Mouse (Mus musculus) frontal cortex, adult 2 months (tissue): Measurements from ENCODE around the gene Slc11a1. TPM values are rescaled to one million over a fixed set of nuclear protein-coding genes. Genes with fewer than 3 reads are reported as not detected.
"Not testable (repeated sequence)": the region's sequence is repeated elsewhere in the genome, so short reads cannot be mapped to it uniquely, and the experiment has no call there.

ENCODE experiments used
- DNase-seq, 2 experiments: peaks; one replicate each; pipeline ENCODE4 v3.0.0; 2022; ENCODE audit warnings: low spot score in 1 of 2; ENCODE audit errors: extremely low spot score in 1 of 2
- polyA plus RNA-seq: library from polyadenylated mRNA; depleted of rRNA; stranded (reverse); fragments of >200 nt; gene quantifications from 2 replicates; pipeline ENCODE4 v1.2.3, GENCODE M21; 2012

The Slc11a1 gene
- polyA plus RNA-seq, 1 experiment: 9.1 TPM

DNA sequence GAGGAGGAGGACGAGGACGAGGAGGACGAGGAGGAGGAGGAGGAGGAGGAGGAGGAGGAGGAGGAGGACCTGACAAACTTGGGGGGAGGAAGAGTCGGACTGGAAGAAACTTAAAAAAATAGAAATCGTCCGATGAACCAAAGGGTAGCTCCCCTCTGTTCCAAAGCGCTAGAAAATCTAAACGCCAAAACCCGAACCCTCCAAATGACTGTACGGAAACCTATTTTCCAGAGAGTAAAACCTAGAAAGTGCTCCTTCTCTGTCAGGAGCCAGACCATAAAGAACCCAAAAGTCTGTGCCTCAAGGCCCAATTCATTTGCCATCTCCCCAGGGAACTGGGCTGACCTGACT, 11.3 kb downstream of the Slc11a1 start:
- DNase-seq: no peak

- DNase-seq: peak; percentile 86 to 94
Observed at GRCm38 (mm10) chr1:74386714-74387385, 11.9 kb downstream of the Slc11a1 start.

- no peak for DNase-seq
Observed at GRCm38 (mm10) chr1:74387386-74387988, 12.5 kb downstream of the Slc11a1 start.

GRCm38 (mm10) chr1:74388398-74388920, 13.5 kb downstream of the Slc11a1 start:
- DNase-seq: no peak

DNA sequence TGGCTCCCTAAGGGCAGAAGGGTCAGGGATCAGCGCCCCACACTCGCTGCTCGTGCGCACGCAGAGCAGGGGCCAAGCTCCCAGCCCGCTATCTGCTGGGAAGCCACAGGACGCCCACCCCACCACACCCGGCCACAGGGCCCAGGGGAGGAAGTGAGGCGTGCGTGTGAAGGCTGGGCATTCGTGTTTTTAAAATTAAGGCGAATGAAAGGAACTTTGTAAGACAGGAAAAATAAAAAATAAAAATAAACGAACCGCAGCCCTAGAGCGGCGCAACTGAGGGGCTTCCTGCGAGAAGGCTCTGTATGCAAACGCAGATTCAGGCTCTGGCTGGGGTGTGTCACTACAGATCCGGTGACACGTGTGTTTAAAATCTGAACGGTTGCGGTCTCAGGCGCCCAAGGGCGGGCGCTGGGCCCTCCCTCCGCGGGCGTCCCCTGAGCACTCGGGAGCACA, 14.9 kb downstream of the Slc11a1 start:
- DNase-seq: no peak

- peak in 1 of 2 experiments; percentile 44 for DNase-seq
Observed at GRCm38 (mm10) chr1:74390287-74390906, 15.4 kb downstream of the Slc11a1 start.

GRCm38 (mm10) chr1:74390924-74391748, 16.1 kb downstream of the Slc11a1 start, which contains the start of gene Ctdsp1:
Gene Ctdsp1 (plus strand): TSS chr1:74391509.
- peak; percentile 89 to 97 for DNase-seq

DNA sequence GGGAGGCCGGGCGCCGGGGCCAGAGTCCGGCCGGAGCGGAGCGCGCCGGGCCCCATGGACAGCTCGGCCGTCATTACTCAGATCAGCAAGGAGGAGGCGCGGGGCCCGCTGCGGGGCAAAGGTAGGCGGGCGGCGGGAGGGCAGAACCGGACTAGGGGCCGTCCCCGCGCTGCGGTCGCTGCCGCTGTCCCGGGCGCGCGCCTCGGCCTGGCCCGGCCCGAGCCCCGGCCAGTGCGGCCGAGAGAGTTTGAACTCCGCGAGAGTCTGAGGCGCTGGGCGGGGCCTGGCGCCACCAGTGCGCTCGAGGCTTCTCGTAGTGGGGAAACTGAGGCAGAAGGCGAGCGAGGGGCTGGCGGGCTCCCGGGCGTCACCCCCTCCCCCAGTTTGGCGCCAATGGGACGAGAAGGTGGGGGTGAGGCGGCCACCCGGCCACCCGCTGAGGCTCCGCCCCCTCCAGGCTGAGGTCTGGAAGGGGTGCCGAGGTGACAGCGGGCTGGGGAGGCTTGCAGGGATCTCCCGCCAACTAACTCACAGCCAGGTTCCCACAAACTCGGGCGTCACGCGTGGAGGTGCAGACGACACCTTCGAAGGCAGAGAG, 16.9 kb downstream of the Slc11a1 start:
- DNase-seq: peak in 1 of 2 experiments; percentile 36

DNA sequence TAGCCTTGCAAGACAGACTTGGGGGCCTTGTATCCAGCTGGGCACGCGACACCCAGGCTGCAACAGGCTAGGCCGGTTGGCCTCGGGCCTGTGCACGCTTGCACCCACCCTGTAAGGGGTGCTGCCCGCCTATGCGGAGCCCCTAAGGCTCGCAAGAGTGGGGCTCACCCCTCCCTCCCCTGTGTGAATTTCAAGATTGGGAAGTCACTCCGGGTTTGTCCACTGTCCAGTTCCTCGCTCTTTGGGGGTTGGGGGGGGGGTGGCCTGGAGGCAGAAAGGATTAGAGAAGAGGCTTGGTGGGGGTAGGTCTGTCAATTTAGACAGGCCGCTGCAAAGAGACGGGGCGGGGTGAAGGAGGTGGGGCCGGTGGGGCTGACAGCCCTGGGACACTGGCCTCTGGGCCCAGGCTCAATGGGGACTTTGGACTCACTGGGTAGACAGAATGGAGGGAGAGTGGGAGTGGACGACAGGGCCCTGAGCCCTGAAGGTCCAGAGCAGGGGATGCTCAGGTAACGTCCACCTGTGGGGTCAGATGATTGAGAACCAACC, 17.5 kb downstream of the Slc11a1 start:
- no peak for DNase-seq

DNA sequence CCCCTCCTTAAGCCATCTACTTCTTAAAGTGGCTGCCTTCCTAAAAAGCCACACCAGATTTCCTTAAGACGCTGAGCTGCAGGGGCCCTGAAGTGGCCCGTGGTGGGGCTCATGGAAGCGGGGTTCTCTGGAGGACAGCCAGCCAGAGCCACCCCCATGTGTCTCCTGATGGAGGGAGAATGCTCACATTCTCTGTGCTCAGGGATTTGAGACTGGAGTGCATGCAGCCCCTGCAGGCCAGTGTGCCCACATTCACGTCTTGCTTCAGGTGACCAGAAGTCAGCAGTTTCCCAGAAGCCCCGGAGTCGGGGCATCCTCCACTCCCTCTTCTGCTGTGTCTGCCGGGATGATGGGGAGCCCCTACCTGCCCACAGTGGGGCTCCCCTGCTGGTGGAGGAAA, 18.0 kb downstream of the Slc11a1 start:
- DNase-seq: no peak

GRCm38 (mm10) chr1:74393697-74394096, 18.7 kb downstream of the Slc11a1 start:
- no peak for DNase-seq

DNA sequence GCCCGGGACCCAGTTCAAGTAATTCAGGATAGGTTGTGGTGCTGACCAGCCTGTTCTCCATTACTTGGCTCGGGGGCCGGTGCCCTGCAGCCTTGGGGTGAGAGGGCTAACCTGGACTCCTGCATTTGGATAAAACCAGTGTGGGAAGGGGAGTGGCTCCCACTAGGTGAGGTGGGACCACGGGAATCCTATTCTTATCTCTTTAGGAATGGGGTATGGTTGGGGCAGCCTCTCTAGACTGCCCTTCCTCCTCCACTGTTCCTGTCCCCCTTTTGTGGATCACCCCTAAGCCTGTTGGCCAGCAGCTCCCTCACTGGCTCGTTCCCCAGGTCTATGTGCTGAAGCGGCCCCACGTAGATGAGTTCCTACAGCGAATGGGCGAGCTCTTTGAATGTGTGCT, 19.3 kb downstream of the Slc11a1 start:
- DNase-seq: no peak

DNA sequence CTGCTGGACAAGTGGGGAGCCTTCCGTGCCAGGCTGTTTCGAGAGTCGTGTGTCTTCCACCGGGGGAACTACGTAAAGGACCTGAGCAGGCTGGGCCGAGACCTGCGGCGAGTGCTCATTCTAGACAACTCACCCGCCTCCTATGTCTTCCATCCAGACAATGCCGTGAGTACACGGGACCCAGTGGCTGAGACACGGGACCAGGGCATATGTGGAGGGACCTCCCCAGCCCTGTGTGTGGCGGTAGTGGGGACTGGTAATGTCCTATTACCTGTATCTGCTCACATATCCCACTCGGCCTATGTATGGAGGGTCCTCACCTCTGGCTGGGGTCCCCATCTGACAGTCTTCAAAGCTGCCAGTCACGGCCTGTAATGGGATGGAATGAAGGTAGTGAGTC, 19.9 kb downstream of the Slc11a1 start:
- no peak for DNase-seq

- DNase-seq: no peak
Observed at GRCm38 (mm10) chr1:74395290-74395689, 20.3 kb downstream of the Slc11a1 start.

DNA sequence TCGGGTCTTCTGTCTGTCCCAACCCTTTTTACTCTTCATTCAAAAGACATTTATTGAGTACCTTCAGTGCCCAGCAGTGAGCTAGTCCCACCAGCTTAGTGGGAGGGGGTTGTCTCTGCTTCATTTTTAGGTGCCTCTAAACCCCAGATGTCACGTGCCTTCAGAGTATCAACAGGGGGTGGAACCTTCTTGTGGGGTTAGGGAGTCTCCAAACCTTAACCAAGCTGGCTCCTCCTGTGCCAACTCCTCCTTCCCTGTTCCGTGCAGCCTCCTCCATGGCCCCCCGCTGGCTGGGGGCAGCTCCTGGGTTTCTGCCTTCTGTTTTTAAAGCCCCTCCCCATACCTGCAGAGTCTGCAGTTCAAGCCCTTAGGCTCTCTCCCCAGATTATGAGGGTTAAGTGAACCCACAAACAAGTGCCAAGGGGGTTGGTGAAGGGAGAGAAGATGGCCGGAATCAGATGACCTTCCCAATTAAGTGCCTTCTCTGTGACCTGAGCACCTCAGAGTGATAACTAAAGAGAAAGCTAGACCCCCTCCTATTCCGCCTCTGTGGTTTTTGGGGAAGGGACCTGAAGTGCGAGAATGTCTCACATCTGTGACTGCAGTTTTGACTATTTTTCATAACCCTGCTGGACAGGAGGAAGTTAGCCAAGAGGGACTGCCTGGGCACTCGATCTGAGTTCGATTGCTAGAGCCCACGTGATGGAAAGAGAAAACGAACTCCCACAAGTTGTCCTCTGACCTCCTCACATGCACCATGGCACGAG, 21.6 kb downstream of the Slc11a1 start:
- DNase-seq: not testable (repeated sequence)

DNA sequence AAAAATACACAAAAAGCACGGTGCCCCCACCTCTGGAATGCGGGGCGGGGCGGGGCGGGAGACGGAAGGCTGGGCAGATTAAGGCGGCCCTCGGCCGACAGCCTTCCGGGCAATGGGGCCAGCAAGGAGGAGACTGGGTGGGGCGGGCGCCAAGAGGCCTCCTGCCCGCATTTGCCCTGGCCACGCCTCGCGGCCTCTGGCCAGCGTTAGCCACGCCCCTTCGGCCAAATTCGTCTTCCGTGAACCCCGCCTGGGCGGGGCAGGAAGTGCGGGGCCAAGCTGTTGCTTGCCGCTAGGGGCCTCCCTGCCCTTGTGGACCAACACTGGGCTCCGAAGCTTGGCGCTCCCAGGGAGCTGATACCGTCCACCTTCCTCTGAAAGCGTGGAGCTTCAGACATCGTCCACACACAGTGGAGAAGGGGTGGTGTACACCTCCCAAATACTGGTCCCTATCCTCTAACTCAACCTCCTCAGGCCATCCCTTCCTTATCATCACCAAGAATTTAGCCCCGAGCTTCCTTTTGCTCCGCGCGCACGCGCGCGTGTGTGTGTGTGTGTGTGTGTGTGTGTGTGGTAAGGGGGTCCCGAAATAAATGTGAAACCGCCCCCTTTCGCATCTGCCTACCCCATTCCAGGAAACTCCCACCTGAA, 22.4 kb downstream of the Slc11a1 start:
- peak; percentile 82 to 90 for DNase-seq

DNA sequence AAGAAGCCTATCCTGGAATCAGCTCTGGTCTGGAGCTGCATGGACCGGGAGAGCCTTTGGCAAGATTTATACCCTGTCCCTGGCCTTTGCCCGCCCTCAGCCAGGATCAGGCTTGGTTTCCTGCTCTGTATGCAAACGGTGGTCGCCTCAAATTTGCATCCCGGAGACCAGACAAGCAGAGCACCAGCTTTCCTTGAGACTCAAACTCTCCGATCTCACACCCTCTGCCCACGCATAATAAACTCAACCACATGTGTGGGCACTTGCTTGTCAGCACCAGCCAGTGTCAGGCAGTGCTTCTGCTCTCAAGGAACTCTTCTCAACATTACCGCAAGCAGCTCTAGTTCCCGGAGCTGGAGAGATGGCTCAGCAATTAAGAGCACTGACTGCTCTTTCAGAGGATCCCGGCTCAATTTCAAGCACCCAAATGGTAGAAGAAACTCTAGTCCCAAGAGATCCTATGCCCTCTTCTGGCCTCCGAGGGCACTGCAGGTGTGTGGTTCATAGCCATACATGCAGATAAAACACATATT, 23.0 kb downstream of the Slc11a1 start:
- DNase-seq: peak; percentile 50 to 67

DNA sequence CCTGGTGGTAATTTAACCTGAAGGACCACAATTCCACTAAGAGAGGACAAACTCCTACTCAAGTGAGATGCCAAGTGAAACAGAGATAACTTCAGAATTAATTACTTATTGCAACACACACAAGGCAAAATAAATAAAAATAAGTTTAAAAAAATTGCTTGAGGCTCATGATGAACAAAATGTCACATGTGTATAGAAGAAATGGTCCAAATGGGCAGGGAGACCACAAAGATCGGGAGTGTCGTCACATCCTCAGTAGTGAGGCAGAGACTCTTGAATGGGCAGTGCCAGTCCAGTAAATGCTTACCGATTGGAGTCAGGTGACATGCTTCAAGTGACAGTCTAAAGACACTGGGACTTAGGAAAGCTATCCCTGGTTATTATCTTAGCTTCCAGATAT, 25.5 kb downstream of the Slc11a1 start:
- DNase-seq: no peak
